Mouse (Mus musculus): Measurements from ENCODE around the gene Tpx2. TPM values are rescaled to one million over a fixed set of nuclear protein-coding genes. Genes with fewer than 3 reads are reported as not detected.

The Tpx2 gene
- polyA plus RNA-seq, 1 experiment from 2014 or later, result 17.7 TPM

DNA sequence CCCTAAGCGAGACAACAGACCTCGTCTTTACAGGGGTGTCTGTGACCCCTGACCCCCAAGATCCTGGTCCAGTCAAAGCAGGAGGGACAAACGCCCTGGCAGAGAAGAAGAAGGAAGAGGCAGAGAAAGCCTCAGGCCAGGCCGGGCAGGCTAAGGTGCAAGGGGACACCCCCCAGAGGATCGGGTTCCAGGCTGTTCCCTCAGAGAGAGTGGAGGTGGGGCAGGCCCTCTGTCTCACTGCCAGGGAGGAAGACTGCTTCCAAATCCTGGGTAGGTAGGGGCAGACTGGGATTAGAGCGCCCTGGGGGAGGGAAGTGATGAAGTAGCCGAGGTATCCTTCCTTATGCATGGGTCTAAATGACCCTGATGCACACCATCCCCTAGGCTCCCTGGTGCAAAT, 65.7 kb downstream of the Tpx2 start:
- no peak overlapping the region for H3K27ac ChIP-seq (replicated peaks)
- peaks cover 3% of the 10 kb centered on the region; the same call in 1 of the 2 replicates for H3K27me3 ChIP-seq (ENCODE audit: control insufficient read depth, insufficient read depth, low read length)
- H3K9me3 ChIP-seq (ENCODE audit: control insufficient read depth, low read length), result no peaks in the 10 kb centered on the region

DNA sequence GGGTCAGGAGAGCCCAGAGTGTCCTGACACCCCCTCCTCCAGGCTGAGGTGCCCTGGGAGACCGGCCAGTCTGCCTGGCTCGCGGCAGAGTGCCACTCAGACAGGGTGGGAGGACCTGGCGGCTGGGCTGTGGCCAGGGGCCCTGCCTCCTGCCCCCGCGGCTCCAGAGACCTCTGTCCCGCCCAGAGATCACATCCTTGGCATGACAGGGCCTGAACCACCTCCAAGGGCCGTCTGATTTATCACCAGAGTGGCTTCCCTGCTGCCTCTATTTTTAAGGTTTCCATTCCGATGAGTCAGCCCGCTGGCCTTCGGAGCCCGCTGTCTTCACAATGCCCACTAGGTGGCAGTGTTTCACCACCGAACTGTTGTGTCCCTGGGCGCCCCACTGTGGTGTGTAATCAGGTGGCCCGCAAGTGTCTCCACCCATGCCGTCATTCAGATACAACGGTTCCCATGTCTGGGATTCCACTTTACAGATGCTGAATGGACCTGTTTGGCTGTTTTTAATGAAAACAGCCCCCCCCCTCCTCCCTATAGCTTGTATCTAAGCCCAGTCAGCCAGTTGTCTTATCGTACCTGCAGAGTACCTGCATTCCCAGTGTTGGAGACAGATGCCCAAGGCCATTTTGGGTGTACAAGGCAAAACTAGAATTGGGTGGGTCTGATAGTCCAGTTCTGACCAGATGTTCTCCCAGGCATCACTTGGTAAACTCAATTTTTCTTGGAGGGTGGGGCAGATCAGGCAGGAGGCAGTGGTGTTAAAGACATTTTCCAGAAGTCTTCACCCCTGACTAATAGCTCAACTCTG, 66.8 kb downstream of the Tpx2 start:
- H3K9ac ChIP-seq (ENCODE audit: low read length), result no peak overlapping the region
- no peak overlapping the region for H3K27ac ChIP-seq (replicated peaks)
- TF ChIP-seq EP300 (optimal IDR thresholded peaks at IDR 0.05) (no peak), CTCF (IDR thresholded peaks at IDR 0.05; ENCODE audit: low read depth) (peak; percentile 98)
- no peaks in the 10 kb centered on the region for H3K9me3 ChIP-seq (ENCODE audit: control insufficient read depth, low read length)
- H3K4me3 ChIP-seq (ENCODE audit: low read depth, low read length), result no peak overlapping the region
- H3K4me2 ChIP-seq (replicated peaks; ENCODE audit: low read depth), result peak overlapping the region; percentile 31
- ATAC-seq (ENCODE audit: low FRiP score, low TSS enrichment) (peak; percentile 82), DNase-seq (ENCODE audit: low spot score) (peak; percentile 83)
- WGBS, result 1% methylated on average over 16 of the region's 18 CpGs
- H3K4me1 ChIP-seq (replicated peaks; ENCODE audit: control insufficient read depth, insufficient read depth), result no peaks in the 10 kb centered on the region
- H3K27me3 ChIP-seq (ENCODE audit: control insufficient read depth, insufficient read depth, low read length), result peaks cover 3% of the 10 kb centered on the region; the same call in 1 of the 2 replicates
- H3K36me3 ChIP-seq (ENCODE audit: control insufficient read depth, insufficient read depth, low read length), result no peaks in the 10 kb centered on the region

More for the DNA sequence above, 65.7 kb downstream of the Tpx2 start:
- DNase-seq (ENCODE audit: low spot score) (no peak), ATAC-seq (ENCODE audit: low FRiP score, low TSS enrichment) (no peak)
- Histone ChIP-seq H3K4me1 (replicated peaks; ENCODE audit: control insufficient read depth, insufficient read depth) (no peaks in the 10 kb centered on the region), H3K4me3 (ENCODE audit: low read depth, low read length) (no peak overlapping the region), H3K9ac (ENCODE audit: low read length) (no peak overlapping the region), H3K36me3 (ENCODE audit: control insufficient read depth, insufficient read depth, low read length) (no peaks in the 10 kb centered on the region), H3K4me2 (replicated peaks; ENCODE audit: low read depth) (no peak overlapping the region)
- TF ChIP-seq EP300 (optimal IDR thresholded peaks at IDR 0.05), result no peak
- TF ChIP-seq CTCF (IDR thresholded peaks at IDR 0.05; ENCODE audit: low read depth), result no peak
- WGBS, result 35% methylated on average over 7 of the region's 7 CpGs

DNA sequence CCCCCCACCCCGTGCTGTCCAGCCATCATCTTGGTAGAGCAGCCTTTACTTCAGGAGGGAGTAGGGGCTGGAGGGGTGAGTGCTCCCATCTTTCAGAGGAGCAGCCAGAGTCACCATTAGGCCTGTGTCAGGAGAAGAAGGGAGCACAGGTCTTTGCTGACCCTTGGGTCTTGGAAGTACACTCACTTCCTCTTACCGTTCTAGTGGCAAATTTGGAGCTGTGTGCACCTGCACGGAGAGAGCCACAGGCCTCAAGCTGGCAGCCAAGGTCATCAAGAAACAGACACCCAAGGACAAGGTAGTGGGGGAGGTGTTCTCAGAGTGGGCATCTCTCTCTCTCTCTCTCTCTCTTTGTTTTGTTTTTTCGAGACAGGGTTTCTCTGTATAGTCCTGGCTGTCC, 67.7 kb downstream of the Tpx2 start:
- DNase-seq (ENCODE audit: low spot score) (no peak), ATAC-seq (ENCODE audit: low FRiP score, low TSS enrichment) (no peak)
- no peak for TF ChIP-seq EP300 (optimal IDR thresholded peaks at IDR 0.05)
- TF ChIP-seq CTCF (IDR thresholded peaks at IDR 0.05; ENCODE audit: low read depth), result no peak
- Histone ChIP-seq H3K9me3 (ENCODE audit: control insufficient read depth, low read length) (no peaks in the 10 kb centered on the region), H3K27ac (replicated peaks) (no peak overlapping the region), H3K4me2 (replicated peaks; ENCODE audit: low read depth) (no peak overlapping the region), H3K9ac (ENCODE audit: low read length) (no peak overlapping the region), H3K27me3 (ENCODE audit: control insufficient read depth, insufficient read depth, low read length) (peaks cover 3% of the 10 kb centered on the region; the same call in 1 of the 2 replicates), H3K36me3 (ENCODE audit: control insufficient read depth, insufficient read depth, low read length) (no peaks in the 10 kb centered on the region), H3K4me1 (replicated peaks; ENCODE audit: control insufficient read depth, insufficient read depth) (no peaks in the 10 kb centered on the region), H3K4me3 (ENCODE audit: low read depth, low read length) (no peak overlapping the region)
- 53% methylated on average over 4 of the region's 4 CpGs for WGBS

DNA sequence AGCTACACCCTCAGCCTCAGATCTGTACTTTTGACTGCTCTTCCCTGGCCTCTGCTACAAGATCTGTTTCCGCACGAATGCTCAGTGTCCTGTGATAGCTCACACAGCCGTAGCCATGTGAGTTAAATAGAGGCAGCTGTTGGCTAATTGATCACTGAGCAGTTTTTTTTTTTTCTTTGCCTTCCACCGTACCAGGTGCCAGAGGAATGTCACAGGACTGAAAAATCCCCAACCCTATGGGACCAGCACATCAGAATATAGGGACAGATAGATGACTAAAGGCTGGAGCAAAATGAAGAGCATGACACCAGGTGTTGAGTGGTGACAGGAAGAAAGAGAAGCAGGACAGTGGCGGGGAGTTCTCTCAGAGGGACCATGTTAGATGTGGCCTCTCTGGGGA, 68.3 kb downstream of the Tpx2 start:
- H3K27ac ChIP-seq (replicated peaks), result no peak overlapping the region
- no peak overlapping the region for H3K9ac ChIP-seq (ENCODE audit: low read length)
- no peaks in the 10 kb centered on the region for H3K36me3 ChIP-seq (ENCODE audit: control insufficient read depth, insufficient read depth, low read length)
- no peak overlapping the region for H3K4me2 ChIP-seq (replicated peaks; ENCODE audit: low read depth)
- TF ChIP-seq EP300 (optimal IDR thresholded peaks at IDR 0.05) (no peak), CTCF (IDR thresholded peaks at IDR 0.05; ENCODE audit: low read depth) (no peak)
- no peak overlapping the region for H3K4me3 ChIP-seq (ENCODE audit: low read depth, low read length)
- no peak for ATAC-seq (ENCODE audit: low FRiP score, low TSS enrichment)
- DNase-seq (ENCODE audit: low spot score), result no peak
- no peaks in the 10 kb centered on the region for H3K4me1 ChIP-seq (replicated peaks; ENCODE audit: control insufficient read depth, insufficient read depth)
- 62% methylated on average over 5 of the region's 5 CpGs for WGBS
- H3K9me3 ChIP-seq (ENCODE audit: control insufficient read depth, low read length), result no peaks in the 10 kb centered on the region
- peaks cover 3% of the 10 kb centered on the region; the same call in 1 of the 2 replicates for H3K27me3 ChIP-seq (ENCODE audit: control insufficient read depth, insufficient read depth, low read length)

DNA sequence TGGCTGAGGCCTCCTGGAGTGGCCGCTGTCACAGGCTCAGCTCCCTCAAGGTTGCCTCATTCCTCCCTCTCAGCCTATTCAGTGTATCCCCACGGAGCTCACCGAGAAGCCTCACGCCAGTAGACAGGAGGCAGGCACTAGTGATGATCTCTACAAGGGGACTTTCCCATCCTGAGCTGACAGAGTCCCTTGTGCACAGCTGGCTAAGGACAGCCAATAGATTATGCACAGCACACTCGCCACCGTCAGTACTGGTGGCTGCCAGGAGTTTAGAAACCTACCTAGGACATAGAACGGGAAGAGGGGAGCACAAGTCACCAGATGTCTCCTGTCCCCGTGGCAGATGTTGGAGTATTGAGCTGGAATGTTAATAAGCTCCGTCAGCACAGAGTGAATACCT, 69.9 kb downstream of the Tpx2 start:
- 46% methylated on average over 9 of the region's 9 CpGs for WGBS
- DNase-seq (ENCODE audit: low spot score) (no peak), ATAC-seq (ENCODE audit: low FRiP score, low TSS enrichment) (no peak)
- no peak for TF ChIP-seq CTCF (IDR thresholded peaks at IDR 0.05; ENCODE audit: low read depth)
- no peak for TF ChIP-seq EP300 (optimal IDR thresholded peaks at IDR 0.05)
- Histone ChIP-seq H3K27me3 (ENCODE audit: control insufficient read depth, insufficient read depth, low read length) (no peaks in the 10 kb centered on the region), H3K4me3 (ENCODE audit: low read depth, low read length) (no peak overlapping the region), H3K9me3 (ENCODE audit: control insufficient read depth, low read length) (no peaks in the 10 kb centered on the region), H3K4me2 (replicated peaks; ENCODE audit: low read depth) (no peak overlapping the region), H3K36me3 (ENCODE audit: control insufficient read depth, insufficient read depth, low read length) (no peaks in the 10 kb centered on the region), H3K27ac (replicated peaks) (no peak overlapping the region), H3K4me1 (replicated peaks; ENCODE audit: control insufficient read depth, insufficient read depth) (no peaks in the 10 kb centered on the region), H3K9ac (ENCODE audit: low read length) (no peak overlapping the region)

DNA sequence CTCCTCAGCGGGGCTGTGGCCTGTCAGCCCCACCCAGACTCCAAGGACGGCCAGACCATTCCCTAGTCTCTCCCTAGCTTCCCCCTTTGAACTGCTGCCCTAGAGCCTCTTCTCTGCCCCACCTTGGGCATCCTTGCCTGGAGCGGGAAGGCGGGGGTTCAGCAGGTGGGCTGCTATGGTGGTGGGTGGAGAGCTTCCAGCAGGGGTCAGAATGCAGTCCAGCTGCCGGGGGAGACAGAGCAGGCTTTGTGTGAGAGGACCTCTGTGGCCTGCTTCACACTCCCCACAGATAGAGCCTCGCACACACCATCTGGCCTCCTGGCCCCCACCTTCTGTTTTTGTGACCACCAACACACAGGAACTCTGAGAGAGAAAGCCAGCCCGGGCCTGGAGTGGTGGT, 74.6 kb downstream of the Tpx2 start:
- Histone ChIP-seq H3K4me2 (replicated peaks; ENCODE audit: low read depth) (no peak overlapping the region), H3K27me3 (ENCODE audit: control insufficient read depth, insufficient read depth, low read length) (no peaks in the 10 kb centered on the region), H3K36me3 (ENCODE audit: control insufficient read depth, insufficient read depth, low read length) (no peaks in the 10 kb centered on the region), H3K9ac (ENCODE audit: low read length) (no peak overlapping the region), H3K27ac (replicated peaks) (no peak overlapping the region), H3K9me3 (ENCODE audit: control insufficient read depth, low read length) (no peaks in the 10 kb centered on the region), H3K4me3 (ENCODE audit: low read depth, low read length) (no peak overlapping the region), H3K4me1 (replicated peaks; ENCODE audit: control insufficient read depth, insufficient read depth) (no peaks in the 10 kb centered on the region)
- WGBS, result 44% methylated on average over 7 of the region's 7 CpGs
- peak; percentile 22; the same call in 1 of the 2 replicates for TF ChIP-seq CTCF (IDR thresholded peaks at IDR 0.05; ENCODE audit: low read depth)
- no peak for TF ChIP-seq EP300 (optimal IDR thresholded peaks at IDR 0.05)
- ATAC-seq (ENCODE audit: low FRiP score, low TSS enrichment), result no peak
- DNase-seq (ENCODE audit: low spot score), result no peak
